Mouse (Mus musculus): Measurements from ENCODE around the gene 2810408A11Rik.

The 2810408A11Rik gene

GRCm38 (mm10) chr11:69900471-69901405, at the start of gene 2810408A11Rik, which contains the start of gene Neurl4:
Gene 2810408A11Rik (minus strand): TSS chr11:69900987.
Gene Neurl4 (plus strand): TSS chr11:69901072.
- DNase-seq (ENCODE audit: low spot score in 2 of 2), result peak; percentile 69 to 76

DNA sequence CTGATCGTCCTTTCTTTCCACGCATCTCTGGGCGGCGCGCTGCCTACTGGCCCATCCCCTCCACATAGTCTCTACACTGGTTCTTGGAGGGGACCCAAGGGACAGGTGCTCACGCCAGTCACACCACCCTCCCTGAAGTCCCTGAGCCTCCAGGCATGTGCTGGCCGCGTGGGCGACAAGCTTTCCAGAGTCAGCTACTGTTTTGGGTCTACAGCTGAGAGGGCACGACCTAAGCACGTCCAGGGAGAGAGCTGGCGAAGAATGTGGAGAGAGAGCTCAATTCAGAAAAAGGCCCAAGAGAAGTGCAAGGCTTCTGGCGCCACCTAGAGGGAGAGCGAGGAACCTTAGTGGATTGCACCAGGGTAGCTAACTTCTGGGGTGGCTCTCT, 48.0 kb upstream of the 2810408A11Rik start:
- peak; percentile 59 to 61 for DNase-seq (ENCODE audit: low spot score in 2 of 2)

- peak in 1 of 2 experiments; percentile 26 for DNase-seq (ENCODE audit: low spot score in 2 of 2)
Measured at GRCm38 (mm10) chr11:69948066-69948762, 47.4 kb upstream of the 2810408A11Rik start, which contains the start of gene Slc2a4. Gene Slc2a4 (minus strand): TSS chr11:69948188.

GRCm38 (mm10) chr11:69947337-69948065, 46.7 kb upstream of the 2810408A11Rik start:
- no peak for DNase-seq (ENCODE audit: low spot score in 2 of 2)

- no peak for DNase-seq (ENCODE audit: low spot score in 2 of 2)
Measured at GRCm38 (mm10) chr11:69945997-69946891, 45.5 kb upstream of the 2810408A11Rik start.

- no peak for DNase-seq (ENCODE audit: low spot score in 2 of 2)
Measured at GRCm38 (mm10) chr11:69945216-69945615, 44.4 kb upstream of the 2810408A11Rik start.

DNA sequence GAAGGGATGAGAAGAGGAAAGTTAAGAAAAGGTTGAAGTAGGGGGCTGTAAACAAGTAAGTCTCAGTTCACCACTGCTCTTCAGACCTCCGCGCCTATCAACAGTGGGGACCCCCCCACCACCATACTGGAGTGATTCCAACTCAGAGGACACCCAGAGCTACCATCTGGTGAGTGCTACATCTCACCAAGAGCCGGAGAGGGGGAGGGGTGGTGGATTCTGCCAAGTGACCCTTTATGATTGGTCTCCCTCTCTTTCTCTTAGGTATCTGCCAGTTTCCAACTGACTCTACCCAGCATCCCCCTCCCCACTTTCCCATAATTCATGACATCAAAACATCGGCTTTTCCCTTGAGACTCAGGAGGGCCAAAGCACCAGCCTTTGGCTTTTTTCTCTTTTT, 40.2 kb upstream of the 2810408A11Rik start:
- no peak for DNase-seq (ENCODE audit: low spot score in 2 of 2)

GRCm38 (mm10) chr11:69939731-69940130, 38.9 kb upstream of the 2810408A11Rik start:
- no peak for DNase-seq (ENCODE audit: low spot score in 2 of 2)

DNA sequence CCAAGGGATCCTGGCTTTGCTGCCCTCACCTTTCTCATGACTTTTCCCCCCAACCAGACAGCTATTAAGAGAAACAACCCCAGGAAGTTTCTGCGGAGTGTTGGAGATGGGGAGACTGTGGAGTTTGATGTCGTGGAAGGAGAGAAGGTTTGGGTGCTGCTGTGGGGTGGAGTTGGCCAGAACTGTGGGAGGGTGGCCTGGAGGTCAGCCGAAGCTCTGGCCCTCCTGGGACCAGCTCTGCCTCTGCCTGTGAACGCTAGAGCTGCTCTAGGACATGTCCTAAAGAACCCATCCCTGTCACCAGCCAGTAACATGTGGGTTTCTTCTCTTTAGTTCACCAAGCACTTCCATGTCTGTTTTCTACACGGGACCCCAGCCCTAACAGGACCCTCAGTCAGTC, 38.4 kb upstream of the 2810408A11Rik start:
- no peak for DNase-seq (ENCODE audit: low spot score in 2 of 2)

GRCm38 (mm10) chr11:69938401-69938979, 37.7 kb upstream of the 2810408A11Rik start:
- no peak for DNase-seq (ENCODE audit: low spot score in 2 of 2)

- DNase-seq (ENCODE audit: low spot score in 2 of 2), result no peak
Measured at GRCm38 (mm10) chr11:69937834-69938233, 37.0 kb upstream of the 2810408A11Rik start.

DNA sequence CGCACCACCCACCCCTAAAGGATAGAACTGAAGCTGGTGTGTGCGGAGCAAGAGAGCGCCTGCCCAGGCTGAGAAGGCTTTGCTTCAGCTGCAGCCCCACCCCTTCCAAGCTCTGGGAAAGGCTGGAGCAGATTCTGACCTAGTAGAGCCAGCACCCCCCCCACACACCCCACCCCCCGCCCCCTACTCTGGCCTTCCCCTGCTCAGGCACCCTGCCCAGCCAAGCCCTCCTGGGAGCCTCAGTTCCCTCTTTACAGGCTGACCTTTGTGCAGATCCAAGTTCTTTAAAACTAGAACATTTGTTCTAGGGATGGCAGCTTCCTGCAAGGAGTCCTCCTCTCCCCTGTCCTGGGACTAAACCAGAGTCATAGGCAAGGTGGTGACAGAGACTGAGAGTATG, 36.6 kb upstream of the 2810408A11Rik start:
- no peak for DNase-seq (ENCODE audit: low spot score in 2 of 2)

GRCm38 (mm10) chr11:69936714-69937347, 36.0 kb upstream of the 2810408A11Rik start:
- DNase-seq (ENCODE audit: low spot score in 2 of 2), result no peak

DNA sequence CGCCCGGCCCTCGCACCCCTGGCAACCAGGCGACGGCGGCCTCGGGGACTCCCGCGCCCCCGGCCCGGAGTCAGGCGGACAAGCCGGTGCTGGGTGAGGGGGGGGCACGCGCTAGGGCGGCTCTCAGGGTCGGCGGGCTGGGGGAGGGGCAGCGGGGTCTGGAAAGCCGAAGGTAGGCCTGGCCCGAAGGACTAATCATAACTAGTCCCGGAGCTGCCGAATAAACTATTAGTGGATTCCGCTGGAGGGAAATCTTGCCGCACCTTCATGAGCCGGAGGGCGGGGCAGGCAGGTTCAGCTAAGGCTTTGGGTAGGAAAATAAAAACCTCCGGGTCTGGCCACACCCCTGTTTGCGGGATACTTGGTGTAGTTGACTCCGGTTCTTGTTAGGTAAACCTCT, 35.4 kb upstream of the 2810408A11Rik start:
- DNase-seq (ENCODE audit: low spot score in 2 of 2), result no peak

GRCm38 (mm10) chr11:69935137-69935879, 34.5 kb upstream of the 2810408A11Rik start, which contains the start of gene Ybx2:
Gene Ybx2 (plus strand): TSS chr11:69935796.
- peak; percentile 67 to 76 for DNase-seq (ENCODE audit: low spot score in 2 of 2)

DNA sequence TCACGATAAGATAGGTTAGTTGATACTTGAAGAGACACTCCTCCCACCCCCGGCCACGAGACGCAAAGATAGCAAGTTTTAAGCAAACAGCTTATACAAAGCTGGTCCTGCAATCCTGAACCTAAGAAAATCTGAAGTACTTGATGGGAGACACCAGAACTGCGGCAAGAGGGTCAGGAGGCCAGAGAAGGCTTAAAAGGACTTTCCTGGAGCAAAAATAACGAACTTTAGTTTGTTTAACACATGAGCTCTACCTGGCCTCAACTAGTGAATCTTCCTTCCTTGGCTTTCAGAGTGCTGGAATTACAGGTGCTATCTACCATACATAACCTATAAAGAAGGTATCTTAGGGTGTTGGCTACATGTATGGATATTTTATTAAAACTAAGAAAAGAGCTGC, 33.9 kb upstream of the 2810408A11Rik start:
- no peak for DNase-seq (ENCODE audit: low spot score in 2 of 2)

DNA sequence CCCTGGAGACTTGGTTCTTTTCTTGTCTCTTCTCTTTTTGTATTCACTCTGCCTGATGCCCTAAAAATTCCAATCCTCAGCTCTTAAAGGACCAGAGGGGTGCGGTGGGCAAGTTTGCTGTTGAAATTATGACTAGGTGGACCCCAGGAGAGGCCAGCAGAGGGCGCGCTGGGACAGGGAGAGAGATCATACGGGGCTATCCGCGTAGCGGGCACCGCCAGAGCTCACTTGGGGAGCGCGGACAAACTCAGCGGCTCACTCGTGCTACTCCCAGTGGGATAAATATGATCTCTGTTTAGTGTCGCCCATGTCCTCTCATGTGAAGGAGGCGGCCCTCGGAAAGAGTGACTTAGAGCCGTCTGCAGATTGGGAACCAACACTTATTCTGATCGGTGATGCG, 33.4 kb upstream of the 2810408A11Rik start:
- peak; percentile 79 to 84 for DNase-seq (ENCODE audit: low spot score in 2 of 2)

- DNase-seq (ENCODE audit: low spot score in 2 of 2), result no peak
Measured at GRCm38 (mm10) chr11:69933066-69933465, 32.3 kb upstream of the 2810408A11Rik start.

DNA sequence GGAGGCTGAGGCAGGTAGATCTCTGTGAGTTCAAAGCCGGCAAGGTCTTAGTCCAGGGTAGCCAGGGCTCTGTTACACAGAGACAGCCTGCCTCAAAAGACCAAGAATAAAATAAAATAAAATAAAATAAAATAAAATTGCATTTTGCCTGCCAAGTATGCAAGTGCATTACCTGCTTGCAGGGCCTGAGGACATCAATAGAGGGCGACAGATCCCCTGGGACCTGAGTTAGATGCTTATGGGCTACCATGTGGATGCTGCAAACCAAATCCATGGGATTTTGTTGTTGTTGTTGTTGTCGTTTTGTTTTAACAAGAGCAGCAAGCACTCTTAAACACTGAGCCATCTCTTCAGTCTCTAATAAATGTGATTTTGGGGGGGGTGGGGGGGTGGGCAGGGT, 31.5 kb upstream of the 2810408A11Rik start:
- no peak for DNase-seq (ENCODE audit: low spot score in 2 of 2)

All from frontal cortex, postnatal 25 days (tissue).